In the genomic region with DNA sequence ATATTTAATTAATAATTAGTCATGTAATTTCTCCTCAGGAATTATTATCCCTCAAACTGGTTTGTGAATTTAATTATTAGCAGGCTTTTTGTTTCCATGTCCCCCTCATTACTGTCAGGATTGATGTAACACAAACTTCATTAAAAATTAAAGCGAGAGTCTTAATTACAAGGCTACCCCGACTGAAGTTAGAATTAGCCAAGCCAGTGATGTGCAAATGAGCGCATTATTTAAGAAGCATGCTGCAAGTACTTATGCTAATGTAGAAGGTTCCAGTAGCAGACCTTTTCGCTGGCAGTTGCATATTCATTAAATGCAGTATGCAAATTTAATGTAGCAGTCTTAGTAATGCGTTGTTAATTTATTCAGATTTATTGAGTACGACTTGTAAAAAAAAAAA, we compare ENCODE assay signal across 19 mouse cellular contexts.
DNase-seq lines count a peak whose midpoint lies in the region; ATAC-seq lines count a peak whose summit lies in the region.
"Had no signal": no experiment of that assay in that cellular context is flagged by ENCODE, and none has a peak within 500 bp of the region (broad histone marks: within the 10 kb centered on the region; RNA-seq: fewer than 3 reads in every experiment).

No protein-coding gene starts in this region.

- 0 out of 2 replicates have a peak, but pooled peaks cover 9% of the 10 kb centered on the region for H3K9me3 ChIP-seq in hindbrain, embryonic 13.5 days
- no peaks in the 10 kb centered on the region for H3K9me3 ChIP-seq in hindbrain, embryonic 11.5 days (ENCODE audit: control insufficient read depth, low read length)
- no peaks in the 10 kb centered on the region for H3K9me3 ChIP-seq in forebrain, embryonic 14.5 days (replicated peaks; ENCODE audit: control insufficient read depth, low read length)
- H3K9me3 ChIP-seq in midbrain, embryonic 15.5 days, result no peaks in the 10 kb centered on the region
- H3K9me3 ChIP-seq: intestine, embryonic 15.5 days; kidney, embryonic 15.5 days; limb, embryonic 15.5 days had no signal

- H3K36me3 ChIP-seq in hindbrain, embryonic 13.5 days, result no peaks in the 10 kb centered on the region
- H3K36me3 ChIP-seq in hindbrain, embryonic 11.5 days (ENCODE audit: control insufficient read depth, insufficient read depth, low read length), result no peaks in the 10 kb centered on the region
- H3K36me3 ChIP-seq in forebrain, embryonic 14.5 days (ENCODE audit: control insufficient read depth, insufficient read depth, low read length), result no peaks in the 10 kb centered on the region
- no peaks in the 10 kb centered on the region for H3K36me3 ChIP-seq in midbrain, embryonic 15.5 days (replicated peaks)
- H3K36me3 ChIP-seq: heart, embryonic 12.5 days; intestine, embryonic 15.5 days; kidney, embryonic 15.5 days; limb, embryonic 15.5 days had no signal

- H3K9ac ChIP-seq in hindbrain, embryonic 13.5 days, result no peak overlapping the region
- H3K9ac ChIP-seq in hindbrain, embryonic 11.5 days (ENCODE audit: low read depth, low read length), result no peak overlapping the region
- H3K9ac ChIP-seq in forebrain, embryonic 14.5 days (ENCODE audit: low read length), result no peak overlapping the region
- H3K9ac ChIP-seq in midbrain, embryonic 15.5 days, result no peak overlapping the region
- H3K9ac ChIP-seq: heart, embryonic 12.5 days; intestine, embryonic 15.5 days; kidney, embryonic 15.5 days; limb, embryonic 15.5 days; liver, postnatal 0 days had no signal

- 32% methylated on average over 6 of the region's 6 CpGs for WGBS in hindbrain, embryonic 13.5 days
- WGBS in hindbrain, embryonic 11.5 days, result 59% methylated on average over 6 of the region's 6 CpGs
- WGBS in forebrain, embryonic 14.5 days, result 5% methylated on average over 6 of the region's 6 CpGs
- WGBS in midbrain, embryonic 15.5 days, result 39% methylated on average over 6 of the region's 6 CpGs

- peaks cover 9% of the 10 kb centered on the region for H3K4me1 ChIP-seq in hindbrain, embryonic 13.5 days (replicated peaks)
- H3K4me1 ChIP-seq in hindbrain, embryonic 11.5 days (replicated peaks; ENCODE audit: control insufficient read depth, insufficient read depth, low read length), result no peaks in the 10 kb centered on the region
- peaks cover 12% of the 10 kb centered on the region for H3K4me1 ChIP-seq in forebrain, embryonic 14.5 days (ENCODE audit: control insufficient read depth, insufficient read depth, low read length)
- H3K4me1 ChIP-seq in midbrain, embryonic 15.5 days, result peaks cover 6% of the 10 kb centered on the region; the same call in 1 of the 2 replicates
- H3K4me1 ChIP-seq: heart, embryonic 12.5 days; intestine, embryonic 15.5 days; kidney, embryonic 15.5 days; limb, embryonic 15.5 days; megakaryocyte, embryonic 14.5 days had no signal

- no peak overlapping the region for H3K4me2 ChIP-seq in hindbrain, embryonic 13.5 days
- H3K4me2 ChIP-seq in hindbrain, embryonic 11.5 days (replicated peaks; ENCODE audit: low read depth, low read length), result no peak overlapping the region
- H3K4me2 ChIP-seq in forebrain, embryonic 14.5 days (ENCODE audit: low read length), result 0 out of 2 replicates have a peak overlapping the region, but pooled peaks have one; percentile 30
- no peak overlapping the region for H3K4me2 ChIP-seq in midbrain, embryonic 15.5 days
- H3K4me2 ChIP-seq: heart, embryonic 12.5 days; intestine, embryonic 15.5 days; kidney, embryonic 15.5 days; limb, embryonic 15.5 days had no signal

- no peak overlapping the region for H3K4me3 ChIP-seq in hindbrain, embryonic 13.5 days
- H3K4me3 ChIP-seq in hindbrain, embryonic 11.5 days (ENCODE audit: low read depth, low read length), result no peak overlapping the region
- H3K4me3 ChIP-seq in forebrain, embryonic 14.5 days (ENCODE audit: low read depth, low read length), result no peak overlapping the region
- H3K4me3 ChIP-seq in midbrain, embryonic 15.5 days, result no peak overlapping the region
- H3K4me3 ChIP-seq: heart, embryonic 12.5 days; intestine, embryonic 15.5 days; kidney, embryonic 15.5 days; limb, embryonic 15.5 days; megakaryocyte, embryonic 14.5 days; myocyte had no signal

- no peak for DNase-seq in hindbrain, embryonic 11.5 days (ENCODE audit: low spot score)
- DNase-seq in forebrain, embryonic 14.5 days (ENCODE audit: low spot score), result peak; percentile 96
- peak; percentile 6 for DNase-seq in telencephalon, adult 2 months (ENCODE audit: low read depth, low spot score)
- DNase-seq in natural killer cell, adult 2 months (ENCODE audit: low spot score in 2 of 2), result no peak
- no peak for DNase-seq in embryo, embryonic 10.5 days (ENCODE audit: low spot score)
- DNase-seq: adrenal gland, postnatal 10 days; cerebellum, postnatal 10 days; gastrocnemius, postnatal 36 days; liver, postnatal 0 days; lung, postnatal 14 days; thymus, postnatal 36 days had no signal

- peaks cover 17% of the 10 kb centered on the region for H3K27me3 ChIP-seq in hindbrain, embryonic 13.5 days
- H3K27me3 ChIP-seq in hindbrain, embryonic 11.5 days (ENCODE audit: control insufficient read depth, insufficient read depth, low read length), result no peaks in the 10 kb centered on the region
- peaks cover 25% of the 10 kb centered on the region for H3K27me3 ChIP-seq in forebrain, embryonic 14.5 days (replicated peaks; ENCODE audit: control insufficient read depth, insufficient read depth, low read length)
- no peaks in the 10 kb centered on the region for H3K27me3 ChIP-seq in midbrain, embryonic 15.5 days (replicated peaks)
- H3K27me3 ChIP-seq: heart, embryonic 12.5 days; intestine, embryonic 15.5 days; kidney, embryonic 15.5 days; megakaryocyte, embryonic 14.5 days had no signal

- H3K27ac ChIP-seq in hindbrain, embryonic 13.5 days, result no peak overlapping the region
- H3K27ac ChIP-seq in hindbrain, embryonic 11.5 days (ENCODE audit: low read depth, low read length), result no peak overlapping the region
- no peak overlapping the region for H3K27ac ChIP-seq in forebrain, embryonic 14.5 days (ENCODE audit: low read depth, low read length)
- H3K27ac ChIP-seq in midbrain, embryonic 15.5 days, result no peak overlapping the region
- H3K27ac ChIP-seq: intestine, embryonic 15.5 days; kidney, embryonic 15.5 days; limb, embryonic 15.5 days had no signal

- peak; percentile 80 for ATAC-seq in hindbrain, embryonic 13.5 days (ENCODE audit: low FRiP score)
- no peak for ATAC-seq in hindbrain, embryonic 11.5 days (ENCODE audit: low FRiP score)
- peak; percentile 95 for ATAC-seq in forebrain, embryonic 14.5 days
- ATAC-seq in midbrain, embryonic 15.5 days (replicated peaks), result peak; percentile 80
- ATAC-seq: intestine, embryonic 15.5 days; liver, postnatal 0 days had no signal

Comparison
In these comparisons a context has a peak if more than half of its experiments do, and no peak if none do; other contexts are left out.
1. DNase-seq: peak in forebrain, embryonic 14.5 days (single experiment) and telencephalon, adult 2 months (single experiment); none in hindbrain, embryonic 11.5 days (single experiment), natural killer cell, adult 2 months (0 of 2) and embryo, embryonic 10.5 days (single experiment).